Mouse (Mus musculus) hindbrain, embryonic 13.5 days (tissue): ENCODE results near the gene Tbrg1. TPM values are rescaled to one million over a fixed set of nuclear protein-coding genes. Genes with fewer than 3 reads are reported as not detected.

Experiments
- ATAC-seq: fragments of 200-750 bp; cut with Nextera tagmentation; 2 replicates; pipeline ENCODE4 v1.8.0; 2017; ENCODE audit warnings: moderate TSS enrichment; ENCODE audit not compliant: low FRiP score
- H3K27ac ChIP-seq: fragments of 300-500 bp; sonication (generic); 2 replicates; pipeline ENCODE4 v1.5.1; 2015; ENCODE audit warnings: inconsistent platforms, mild to moderate bottlenecking, moderate library complexity
- H3K27me3 ChIP-seq: fragments of 300-500 bp; sonication (generic); 2 replicates; pipeline ENCODE4 v1.6.1; 2015; ENCODE audit warnings: mild to moderate bottlenecking, inconsistent platforms
- H3K36me3 ChIP-seq: fragments of 300-500 bp; sonication (generic); 2 replicates; pipeline ENCODE4 v1.6.1; 2015; ENCODE audit warnings: mild to moderate bottlenecking, inconsistent platforms
- H3K4me1 ChIP-seq: fragments of 300-500 bp; sonication (generic); replicated peaks from 2 replicates; pipeline ENCODE4 v1.6.1; 2015; ENCODE audit warnings: inconsistent platforms
- H3K4me2 ChIP-seq: fragments of 300-500 bp; sonication (generic); 2 replicates; pipeline ENCODE4 v1.6.1; 2015; ENCODE audit warnings: inconsistent platforms, mild to moderate bottlenecking, moderate library complexity
- H3K4me3 ChIP-seq: fragments of 300-500 bp; sonication (generic); 2 replicates; pipeline ENCODE4 v1.5.1; 2015; ENCODE audit warnings: mild to moderate bottlenecking, inconsistent platforms
- H3K9ac ChIP-seq: fragments of 300-500 bp; sonication (generic); 2 replicates; pipeline ENCODE4 v1.6.1; 2015; ENCODE audit warnings: mild to moderate bottlenecking, inconsistent platforms
- H3K9me3 ChIP-seq: fragments of 300-500 bp; sonication (generic); 2 replicates; pipeline ENCODE4 v1.6.1; 2016; ENCODE audit warnings: inconsistent platforms
- WGBS: fragments of 180-500 bp; shearing (Covaris S2); methylation state at CpG from one replicate; pipeline ENCODE4 v1.1.7; 2015; 5-methylcytosine and 5-hydroxymethylcytosine counted together
- polyA plus RNA-seq: library from polyadenylated mRNA; unstranded; fragments of >200 nt; fragmentation: Nextera tagmentation; extraction: Ambion mirVana; gene quantifications from 2 replicates; pipeline ENCODE4 v1.2.1, GENCODE M21; 2015

Gene Tbrg1
- polyA plus RNA-seq, 1 experiment from 2014 or later: 89.2 TPM

GRCm38 (mm10) chr9:37609558-37609957 lies 47.6 kb downstream of the Tbrg1 start:
- H3K9me3 ChIP-seq: no peaks in the 10 kb centered on the region
- H3K36me3 ChIP-seq: no peaks in the 10 kb centered on the region
- H3K27ac ChIP-seq: no peak overlapping the region
- no peak for ATAC-seq
- H3K27me3 ChIP-seq: no peaks in the 10 kb centered on the region
- no peak overlapping the region for H3K9ac ChIP-seq
- H3K4me1 ChIP-seq: peaks cover 13% of the 10 kb centered on the region
- H3K4me3 ChIP-seq: no peak overlapping the region
- 81% methylated on average over 4 of the region's 4 CpGs for WGBS
- no peak overlapping the region for H3K4me2 ChIP-seq

GRCm38 (mm10) chr9:37605089-37605488 lies 52.0 kb downstream of the Tbrg1 start:
- Histone ChIP-seq H3K4me2 (no peak overlapping the region), H3K36me3 (no peaks in the 10 kb centered on the region), H3K9ac (no peak overlapping the region), H3K4me3 (no peak overlapping the region), H3K9me3 (no peaks in the 10 kb centered on the region), H3K27me3 (no peaks in the 10 kb centered on the region), H3K27ac (no peak overlapping the region), H3K4me1 (no peaks in the 10 kb centered on the region)
- WGBS: 92% methylated on average over 3 of the region's 3 CpGs
- no peak for ATAC-seq

GRCm38 (mm10) chr9:37600538-37601205 lies 56.4 kb downstream of the Tbrg1 start:
- Histone ChIP-seq H3K27ac (no peak overlapping the region), H3K9ac (no peak overlapping the region), H3K9me3 (no peaks in the 10 kb centered on the region), H3K36me3 (no peaks in the 10 kb centered on the region), H3K4me1 (no peaks in the 10 kb centered on the region), H3K27me3 (no peaks in the 10 kb centered on the region), H3K4me2 (no peak overlapping the region), H3K4me3 (no peak overlapping the region)
- no peak for ATAC-seq
- 100% methylated on average over 2 of the region's 2 CpGs for WGBS

Other genes with a start within 250 kb of the Tbrg1 start
- gene Robo3, start 224.1 kb downstream of the Tbrg1 start, polyA plus RNA-seq: 64.6 and 91.3 TPM in 2 replicates
- 35.4 and 39.2 TPM in 2 replicates for gene Msantd2, start 168.0 kb downstream of the Tbrg1 start, polyA plus RNA-seq
- gene Esam, start 129.2 kb downstream of the Tbrg1 start, polyA plus RNA-seq: 41.1 and 43.4 TPM in 2 replicates
- 0.82 and 1.6 TPM in 2 replicates for gene Vsig2, start 118.1 kb downstream of the Tbrg1 start, polyA plus RNA-seq
- 9.2 and 14.9 TPM in 2 replicates for gene Nrgn, start 104.4 kb downstream of the Tbrg1 start, polyA plus RNA-seq
- gene Siae, start 101.6 kb downstream of the Tbrg1 start, polyA plus RNA-seq: 10.9 and 11.6 TPM in 2 replicates
- gene Spa17, start 43.6 kb downstream of the Tbrg1 start, polyA plus RNA-seq: 16.1 and 17.1 TPM in 2 replicates
- gene Panx3, start 11.9 kb upstream of the Tbrg1 start, polyA plus RNA-seq: 0.08 and 0.47 TPM in 2 replicates
- not detected in 2 replicates for gene Olfr160, start 58.9 kb upstream of the Tbrg1 start, polyA plus RNA-seq
- not detected in 2 replicates for gene Olfr874, start 87.8 kb upstream of the Tbrg1 start, polyA plus RNA-seq
- not detected in 2 replicates for gene Olfr875, start 114.5 kb upstream of the Tbrg1 start, polyA plus RNA-seq
- not detected in 2 replicates for gene Olfr876, start 145.7 kb upstream of the Tbrg1 start, polyA plus RNA-seq
- not detected in 2 replicates for gene Olfr877, start 197.0 kb upstream of the Tbrg1 start, polyA plus RNA-seq
- gene Olfr145, start 239.4 kb upstream of the Tbrg1 start, polyA plus RNA-seq: not detected in 2 replicates